Mouse (Mus musculus): ENCODE measurements around the gene Cdc42ep3. TPM values are rescaled to one million over a fixed set of nuclear protein-coding genes. Genes with fewer than 3 reads are reported as not detected.

The Cdc42ep3 gene
- total and polyA plus RNA-seq, 2 experiments from 2014 or later = 22.3 to 34.9 TPM

DNA sequence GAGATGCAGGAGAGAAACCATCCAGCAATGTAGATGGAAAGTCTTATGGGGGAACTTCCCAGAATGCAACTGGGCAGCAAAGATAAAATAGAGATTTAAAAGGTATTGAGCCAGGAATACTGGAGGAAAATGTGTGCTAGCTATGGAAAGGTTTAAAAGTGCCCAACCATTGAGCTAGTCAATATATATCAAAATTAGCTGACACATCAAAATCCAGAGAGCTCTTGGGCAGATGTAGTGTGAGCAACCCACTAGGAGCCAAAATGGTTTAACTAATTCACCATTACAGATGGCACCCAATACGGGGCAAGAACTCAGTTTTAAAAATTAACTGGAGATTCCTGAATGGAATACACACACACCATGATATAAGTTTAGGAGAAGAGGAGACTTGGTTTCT, 44.4 kb downstream of the Cdc42ep3 start:
- WGBS = 81% methylated on average over 1 of the region's 1 CpGs
- H3K9me3 ChIP-seq (ENCODE audit: low read length) = no peaks in the 10 kb centered on the region
- H3K27ac ChIP-seq = no peak overlapping the region
- no peaks in the 10 kb centered on the region for H3K4me1 ChIP-seq (ENCODE audit: insufficient read depth, low read length)
- no peak overlapping the region for H3K4me2 ChIP-seq (ENCODE audit: low read depth, low read length)
- H3K9ac ChIP-seq (replicated peaks; ENCODE audit: low read length) = no peak overlapping the region
- no peak overlapping the region for H3K4me3 ChIP-seq (ENCODE audit: low read length)
- DNase-seq (ENCODE audit: low spot score) = no peak
- no peak for ATAC-seq
- no peak for TF ChIP-seq CTCF (IDR thresholded peaks at IDR 0.05; ENCODE audit: low read depth)
- H3K36me3 ChIP-seq (ENCODE audit: insufficient read depth, low read length) = no peaks in the 10 kb centered on the region
- H3K27me3 ChIP-seq (ENCODE audit: insufficient read depth, low read length) = no peaks in the 10 kb centered on the region

- no peaks in the 10 kb centered on the region for H3K4me1 ChIP-seq (ENCODE audit: insufficient read depth, low read length)
- WGBS = 81% methylated on average over 1 of the region's 1 CpGs
- H3K9ac ChIP-seq (replicated peaks; ENCODE audit: low read length) = no peak overlapping the region
- no peaks in the 10 kb centered on the region for H3K9me3 ChIP-seq (ENCODE audit: low read length)
- H3K4me3 ChIP-seq (ENCODE audit: low read length) = no peak overlapping the region
- no peaks in the 10 kb centered on the region for H3K36me3 ChIP-seq (ENCODE audit: insufficient read depth, low read length)
- ATAC-seq (no peak), DNase-seq (ENCODE audit: low spot score) (no peak)
- TF ChIP-seq CTCF (IDR thresholded peaks at IDR 0.05; ENCODE audit: low read depth) = no peak
- H3K27me3 ChIP-seq (ENCODE audit: insufficient read depth, low read length) = no peaks in the 10 kb centered on the region
- no peak overlapping the region for H3K27ac ChIP-seq
- H3K4me2 ChIP-seq (ENCODE audit: low read depth, low read length) = no peak overlapping the region
Observed at GRCm38 (mm10) chr17:79309506-79309905, 45.4 kb downstream of the Cdc42ep3 start.

DNA sequence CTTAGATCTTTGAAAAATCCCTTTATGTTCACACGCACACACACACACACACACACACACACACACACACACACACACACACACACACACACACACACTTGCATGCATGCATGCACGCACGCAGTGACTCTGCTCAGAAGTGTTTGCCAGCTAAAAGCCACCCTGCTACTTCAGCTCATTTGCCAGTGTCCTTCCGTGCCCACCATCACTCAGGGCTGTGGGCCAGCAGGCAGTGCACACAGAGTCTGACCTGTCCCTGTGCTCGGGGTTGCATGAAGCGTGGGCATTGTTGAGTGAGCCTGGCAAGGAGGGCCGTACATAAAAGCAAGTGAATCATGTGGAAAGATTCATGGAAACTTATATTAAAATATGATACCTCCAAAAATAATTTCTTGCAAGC, 49.2 kb downstream of the Cdc42ep3 start:
- Histone ChIP-seq H3K9ac (replicated peaks; ENCODE audit: low read length) (no peak overlapping the region), H3K9me3 (ENCODE audit: low read length) (no peaks in the 10 kb centered on the region), H3K4me1 (ENCODE audit: insufficient read depth, low read length) (no peaks in the 10 kb centered on the region), H3K4me3 (ENCODE audit: low read length) (no peak overlapping the region), H3K36me3 (ENCODE audit: insufficient read depth, low read length) (no peaks in the 10 kb centered on the region), H3K27me3 (ENCODE audit: insufficient read depth, low read length) (no peaks in the 10 kb centered on the region), H3K4me2 (ENCODE audit: low read depth, low read length) (no peak overlapping the region), H3K27ac (no peak overlapping the region)
- 50% methylated on average over 7 of the region's 7 CpGs for WGBS
- peak; percentile 77; the same call in 1 of the 2 replicates for ATAC-seq
- TF ChIP-seq CTCF (IDR thresholded peaks at IDR 0.05; ENCODE audit: low read depth) = no peak
- peak; percentile 41 for DNase-seq (ENCODE audit: low spot score)

DNA sequence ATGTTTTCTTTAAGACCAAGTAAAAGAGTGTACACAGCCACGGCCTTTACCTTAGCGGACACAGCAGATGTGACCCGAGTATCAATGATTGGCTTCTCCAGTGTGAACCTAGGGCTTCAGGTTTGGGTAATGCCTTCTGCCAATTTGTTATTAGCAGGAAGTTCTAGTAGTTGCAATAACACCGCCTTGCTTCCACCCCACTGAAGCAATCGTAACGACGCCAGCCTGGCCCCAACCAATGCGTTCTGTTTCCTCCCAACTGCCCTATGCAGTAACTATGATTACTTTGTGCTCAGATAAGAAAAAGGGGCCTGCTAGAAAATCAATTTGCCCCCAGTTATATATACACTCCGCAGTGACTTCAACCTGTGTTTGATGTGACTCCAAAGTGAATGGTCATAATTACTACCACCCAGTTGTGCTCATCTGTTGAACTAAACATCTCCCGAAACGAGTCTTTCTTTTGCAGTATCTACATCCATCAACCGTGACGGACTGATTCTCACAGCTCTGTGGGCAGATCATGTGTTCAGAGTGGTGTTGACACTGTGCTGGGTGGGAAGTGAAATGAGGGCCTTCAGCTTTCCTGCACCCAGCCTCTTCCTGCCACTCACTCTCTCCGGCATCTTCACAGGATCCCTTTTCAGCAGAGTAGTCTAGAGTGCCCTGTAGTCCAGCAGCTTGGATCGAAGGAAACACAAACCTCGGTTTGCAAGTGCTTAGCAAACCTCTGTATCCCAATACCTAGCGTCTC, 51.0 kb downstream of the Cdc42ep3 start:
- no peak overlapping the region for H3K4me3 ChIP-seq (ENCODE audit: low read length)
- no peaks in the 10 kb centered on the region for H3K36me3 ChIP-seq (ENCODE audit: insufficient read depth, low read length)
- no peaks in the 10 kb centered on the region for H3K9me3 ChIP-seq (ENCODE audit: low read length)
- ATAC-seq (no peak), DNase-seq (ENCODE audit: low spot score) (no peak)
- TF ChIP-seq CTCF (IDR thresholded peaks at IDR 0.05; ENCODE audit: low read depth) = no peak
- no peak overlapping the region for H3K27ac ChIP-seq
- no peaks in the 10 kb centered on the region for H3K27me3 ChIP-seq (ENCODE audit: insufficient read depth, low read length)
- no peaks in the 10 kb centered on the region for H3K4me1 ChIP-seq (ENCODE audit: insufficient read depth, low read length)
- WGBS = 91% methylated on average over 17 of the region's 17 CpGs
- no peak overlapping the region for H3K9ac ChIP-seq (replicated peaks; ENCODE audit: low read length)
- H3K4me2 ChIP-seq (ENCODE audit: low read depth, low read length) = no peak overlapping the region

DNA sequence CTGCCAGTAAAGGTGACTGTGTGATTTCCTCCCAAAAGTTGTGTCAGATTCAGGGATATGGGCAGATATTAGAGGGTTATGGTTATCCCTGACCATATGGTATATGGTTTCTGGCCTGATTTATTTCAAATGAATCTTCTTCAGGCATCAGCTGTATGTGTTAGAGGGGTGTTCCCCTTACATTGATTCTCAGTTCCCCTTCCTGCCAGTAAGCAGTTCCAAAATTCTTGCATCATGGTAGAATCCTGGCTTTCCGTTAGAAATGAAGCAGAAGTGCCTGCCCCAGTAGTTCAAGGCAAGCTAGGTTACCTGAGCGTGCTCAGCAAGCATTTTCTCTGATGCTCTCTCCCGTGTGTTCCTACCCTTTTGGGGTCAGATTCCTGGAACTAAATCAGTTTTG, 51.7 kb downstream of the Cdc42ep3 start:
- no peak overlapping the region for H3K27ac ChIP-seq
- no peaks in the 10 kb centered on the region for H3K36me3 ChIP-seq (ENCODE audit: insufficient read depth, low read length)
- no peaks in the 10 kb centered on the region for H3K9me3 ChIP-seq (ENCODE audit: low read length)
- H3K4me2 ChIP-seq (ENCODE audit: low read depth, low read length) = no peak overlapping the region
- no peak overlapping the region for H3K4me3 ChIP-seq (ENCODE audit: low read length)
- no peak overlapping the region for H3K9ac ChIP-seq (replicated peaks; ENCODE audit: low read length)
- DNase-seq (ENCODE audit: low spot score) (no peak), ATAC-seq (no peak)
- no peaks in the 10 kb centered on the region for H3K27me3 ChIP-seq (ENCODE audit: insufficient read depth, low read length)
- H3K4me1 ChIP-seq (ENCODE audit: insufficient read depth, low read length) = no peaks in the 10 kb centered on the region
- 92% methylated on average over 3 of the region's 3 CpGs for WGBS
- no peak for TF ChIP-seq CTCF (IDR thresholded peaks at IDR 0.05; ENCODE audit: low read depth)

DNA sequence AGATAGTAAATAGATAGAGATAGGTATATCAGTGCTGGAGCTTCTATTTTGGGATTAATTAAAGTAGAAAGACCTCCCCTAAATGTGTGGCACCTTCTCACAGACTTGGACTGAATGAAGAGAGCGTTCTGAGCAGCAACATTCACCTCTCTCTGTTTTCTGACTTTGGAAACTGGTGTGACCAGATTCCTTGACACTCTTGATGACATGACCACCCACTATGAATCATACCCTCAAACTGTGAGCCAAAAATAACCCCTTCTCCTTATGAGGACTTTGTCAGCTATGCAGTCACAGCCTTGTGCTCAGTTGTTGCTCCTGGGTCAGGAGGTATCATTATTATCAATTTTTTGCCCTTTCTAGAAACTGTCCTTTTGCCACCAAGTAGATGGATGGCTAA, 55.0 kb downstream of the Cdc42ep3 start:
- 91% methylated on average over 1 of the region's 1 CpGs for WGBS
- no peaks in the 10 kb centered on the region for H3K9me3 ChIP-seq (ENCODE audit: low read length)
- H3K27me3 ChIP-seq (ENCODE audit: insufficient read depth, low read length) = no peaks in the 10 kb centered on the region
- H3K4me2 ChIP-seq (ENCODE audit: low read depth, low read length) = no peak overlapping the region
- no peak overlapping the region for H3K4me3 ChIP-seq (ENCODE audit: low read length)
- ATAC-seq = no peak
- TF ChIP-seq CTCF (IDR thresholded peaks at IDR 0.05; ENCODE audit: low read depth) = no peak
- H3K9ac ChIP-seq (replicated peaks; ENCODE audit: low read length) = no peak overlapping the region
- no peaks in the 10 kb centered on the region for H3K4me1 ChIP-seq (ENCODE audit: insufficient read depth, low read length)
- H3K36me3 ChIP-seq (ENCODE audit: insufficient read depth, low read length) = no peaks in the 10 kb centered on the region
- DNase-seq (ENCODE audit: low spot score) = no peak
- H3K27ac ChIP-seq = no peak overlapping the region

DNA sequence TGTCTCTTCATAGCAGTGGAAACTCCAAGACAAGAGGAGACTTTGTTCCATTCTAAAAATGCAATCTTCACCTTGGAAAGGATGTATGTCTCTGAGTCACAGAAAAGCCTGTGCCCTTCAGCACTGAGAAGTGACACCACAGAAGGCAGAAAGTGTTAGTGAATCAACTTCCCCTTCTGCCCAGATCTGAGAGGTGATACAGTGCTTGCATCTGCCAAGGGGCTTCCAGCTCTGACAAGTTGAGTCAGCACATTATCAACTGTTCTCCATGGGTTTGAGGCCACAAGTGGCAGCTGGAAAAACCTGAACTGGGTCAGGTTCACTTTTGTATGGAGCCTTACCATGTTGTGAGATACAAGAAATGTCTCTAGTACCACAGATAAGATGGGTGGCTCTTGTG, 55.9 kb downstream of the Cdc42ep3 start:
- H3K4me1 ChIP-seq (ENCODE audit: insufficient read depth, low read length) = no peaks in the 10 kb centered on the region
- ATAC-seq (no peak), DNase-seq (ENCODE audit: low spot score) (no peak)
- no peak overlapping the region for H3K27ac ChIP-seq
- no peak for TF ChIP-seq CTCF (IDR thresholded peaks at IDR 0.05; ENCODE audit: low read depth)
- no peak overlapping the region for H3K9ac ChIP-seq (replicated peaks; ENCODE audit: low read length)
- H3K36me3 ChIP-seq (ENCODE audit: insufficient read depth, low read length) = no peaks in the 10 kb centered on the region
- no peaks in the 10 kb centered on the region for H3K9me3 ChIP-seq (ENCODE audit: low read length)
- H3K4me2 ChIP-seq (ENCODE audit: low read depth, low read length) = no peak overlapping the region
- no peak overlapping the region for H3K4me3 ChIP-seq (ENCODE audit: low read length)
- H3K27me3 ChIP-seq (ENCODE audit: insufficient read depth, low read length) = no peaks in the 10 kb centered on the region

Data from hindbrain, postnatal 0 days (tissue).